Mouse (Mus musculus) embryo, embryonic 11.5 days (tissue): ENCODE results near the gene Psma5.
"Not testable (repeated sequence)": the region's sequence is repeated elsewhere in the genome, so short reads cannot be mapped to it uniquely, and the experiment has no call there.

Experiments used
- DNase-seq: peaks from one replicate; pipeline ENCODE4 v3.0.0-alpha.2; 2012; ENCODE audit warnings: low read depth, low spot score

The Psma5 gene

DNA sequence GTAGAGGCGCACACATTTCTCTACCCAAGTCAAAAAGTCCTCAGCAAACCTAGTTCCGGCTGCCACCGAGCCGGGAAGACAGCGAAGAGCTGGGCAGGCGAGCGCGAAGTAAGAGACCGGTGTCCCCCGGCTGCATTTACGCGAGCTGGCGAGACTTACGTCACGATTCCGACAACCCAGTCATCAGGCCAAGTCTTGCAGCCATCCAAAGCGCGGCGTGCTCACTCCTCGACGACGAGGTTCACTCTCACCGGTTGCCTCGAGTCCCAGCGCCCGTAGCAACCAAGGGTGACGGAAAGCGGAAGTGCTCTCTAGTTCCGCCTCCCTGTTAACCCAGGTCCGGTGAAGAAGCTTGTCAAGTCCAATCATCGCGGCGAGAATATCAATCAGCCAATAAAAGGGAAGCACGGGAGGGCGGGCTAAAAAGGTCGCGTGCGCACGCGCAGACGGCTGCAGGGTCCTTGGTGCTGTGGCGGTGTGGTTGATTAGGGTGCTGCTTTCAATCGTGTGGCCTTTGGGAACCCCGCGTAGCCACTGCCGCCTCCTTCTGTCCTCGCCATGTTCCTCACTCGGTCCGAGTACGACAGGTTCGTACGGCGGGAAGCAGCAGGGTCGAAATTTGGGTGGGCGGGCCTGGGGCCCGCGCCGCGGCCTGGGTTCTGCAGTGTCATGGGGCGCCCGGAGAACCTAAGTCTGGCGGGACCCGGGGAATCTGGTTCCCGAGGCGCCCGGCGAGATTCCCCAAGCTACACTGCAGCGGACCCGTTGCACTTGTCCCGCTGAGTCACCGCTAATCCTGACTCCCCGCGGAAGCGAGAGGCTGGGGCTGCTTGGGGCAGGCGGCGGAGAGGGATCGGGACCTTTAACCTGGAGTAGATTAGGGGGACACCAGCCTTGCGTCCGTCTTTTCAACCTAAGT, at the start of gene Psma5:
Gene Psma5 (plus strand): TSS at position 208 of the 919 bp plus-strand sequence.
- DNase-seq = peak; percentile 97

- DNase-seq = no peak
These were observed 47.7 kb upstream of the Psma5 start for GRCm38 (mm10) chr3:108209001-108209400.

- DNase-seq = no peak
These were observed 47.2 kb upstream of the Psma5 start for GRCm38 (mm10) chr3:108209536-108209935.

DNA sequence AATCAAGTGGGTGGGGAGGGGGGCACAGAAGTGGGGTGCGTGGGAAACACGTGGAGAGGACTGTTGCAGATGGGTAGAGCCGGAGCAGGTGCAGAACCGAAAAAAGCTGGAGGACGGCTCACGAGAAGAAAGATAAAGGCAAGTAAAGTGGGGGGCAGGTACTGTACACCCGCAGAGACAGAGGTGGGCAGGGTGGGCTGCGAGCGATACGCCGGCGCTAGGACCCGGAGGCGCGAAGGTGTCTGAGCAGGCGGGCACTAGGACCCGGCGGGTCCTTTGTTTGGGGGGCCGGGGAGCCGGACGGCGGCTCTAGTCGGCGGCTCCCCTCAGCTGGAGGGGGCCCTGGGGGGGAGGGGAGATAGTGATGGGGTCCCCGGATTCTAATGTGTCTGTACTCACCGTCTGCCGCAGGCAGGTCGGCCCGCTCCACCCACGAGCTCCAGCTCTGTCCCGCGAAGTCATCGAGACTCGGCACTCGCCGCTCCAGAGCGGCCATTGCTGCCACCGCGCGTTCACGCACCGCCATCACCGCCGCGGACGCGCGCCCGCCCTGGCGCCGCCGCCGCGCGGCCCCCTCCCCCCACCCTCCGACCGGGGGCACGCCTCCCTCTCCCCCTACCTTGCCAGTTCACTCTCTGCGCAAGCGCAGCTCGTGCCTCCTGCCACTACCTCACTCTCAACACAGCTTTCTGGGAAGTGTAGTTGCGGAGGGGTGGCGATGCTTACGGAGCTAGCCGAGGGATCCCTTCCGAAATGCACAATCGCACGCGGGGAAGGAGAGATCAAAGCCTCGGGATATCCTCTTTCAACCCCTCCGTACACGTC, 46.6 kb upstream of the Psma5 start:
- DNase-seq = peak; percentile 95

GRCm38 (mm10) chr3:108210771-108211139, 46.0 kb upstream of the Psma5 start, which contains the start of gene Atxn7l2:
Gene Atxn7l2, minus strand, starts transcription at chr3:108210934.
- DNase-seq = peak; percentile 53

- no peak for DNase-seq
These were observed 44.9 kb upstream of the Psma5 start for GRCm38 (mm10) chr3:108211845-108212244.

DNA sequence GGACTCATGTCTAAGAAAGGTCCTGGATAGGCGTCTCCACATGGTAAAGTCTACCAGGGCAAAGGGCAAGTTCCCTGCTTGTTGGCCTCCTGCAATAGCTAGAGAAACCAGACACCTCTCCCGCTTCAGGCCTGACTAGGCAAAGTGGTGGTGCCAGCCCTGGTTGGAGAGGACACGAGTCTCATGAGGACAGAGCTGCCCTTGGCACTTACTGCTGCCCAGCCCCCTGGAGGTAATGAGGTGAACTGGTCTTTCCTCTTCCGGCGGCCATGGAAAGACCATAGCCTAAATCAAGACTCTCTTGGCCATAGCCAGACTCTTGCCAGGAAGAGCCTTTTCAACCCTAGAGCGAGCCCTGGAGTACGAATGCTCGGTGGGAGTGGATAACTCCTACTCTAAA, 44.3 kb upstream of the Psma5 start:
- no peak for DNase-seq

GRCm38 (mm10) chr3:108214734-108215133, 42.0 kb upstream of the Psma5 start:
- no peak for DNase-seq

DNA sequence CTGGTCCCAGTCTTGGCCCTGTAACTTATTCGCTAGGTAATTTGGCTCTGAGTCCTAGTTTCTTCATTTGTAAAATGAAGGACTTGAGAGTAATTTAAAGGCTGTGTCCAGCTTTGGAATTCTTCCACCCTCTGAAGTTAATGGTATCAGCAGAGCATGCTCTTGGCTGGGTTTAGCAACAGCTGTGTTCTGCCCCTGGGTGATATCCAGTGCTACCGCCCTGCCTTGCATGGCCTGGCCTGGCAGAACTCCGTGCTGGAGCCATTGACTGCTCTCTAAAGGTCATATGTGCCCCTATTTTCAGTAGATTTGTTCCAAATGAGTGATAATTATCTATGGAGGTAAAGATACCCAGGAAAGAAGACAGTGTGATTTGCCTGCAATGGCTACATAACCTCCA, 36.1 kb upstream of the Psma5 start:
- DNase-seq = no peak

GRCm38 (mm10) chr3:108225711-108226557, 30.8 kb upstream of the Psma5 start:
- DNase-seq = no peak

DNA sequence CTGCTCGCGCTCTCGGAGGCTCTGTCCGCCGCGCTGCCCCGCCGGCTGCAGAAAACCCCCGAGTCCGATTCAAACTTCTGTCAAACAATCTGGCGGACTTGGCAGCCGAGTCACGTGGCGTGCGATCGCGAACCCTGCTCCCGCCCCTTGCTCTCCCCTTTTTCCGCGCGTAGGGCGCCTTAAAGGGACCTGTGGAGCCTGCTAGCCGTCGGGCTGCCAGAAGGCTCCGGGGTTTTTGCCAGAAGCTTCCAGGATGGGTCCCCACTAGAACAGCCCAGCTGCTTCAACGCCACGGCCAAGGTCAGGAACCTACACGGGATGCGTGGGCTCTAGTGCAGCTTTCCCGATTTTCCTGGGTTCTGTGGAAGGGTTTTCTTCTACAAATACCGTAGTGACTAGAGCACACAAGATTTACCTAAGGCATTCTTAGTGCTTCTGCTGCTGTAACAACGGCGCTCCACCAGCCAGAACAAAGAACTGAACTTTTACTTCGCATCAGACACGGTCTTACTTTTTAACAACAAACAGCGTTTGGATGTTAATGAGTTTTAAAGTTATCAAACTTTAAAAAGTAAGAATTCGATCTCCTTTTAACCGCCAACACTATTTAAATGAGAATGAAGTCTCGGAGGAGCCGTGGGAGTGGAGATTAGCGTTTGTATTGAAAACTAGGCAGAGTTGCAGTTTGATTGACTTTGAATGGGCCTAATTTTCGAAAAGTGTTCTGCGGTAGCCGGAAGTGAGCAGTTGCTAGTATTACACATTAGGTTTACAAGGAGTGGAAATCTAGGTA, 30.0 kb upstream of the Psma5 start, which contains the start of gene Sypl2:
Gene Sypl2 (minus strand): TSS at position 91 of the 793 bp plus-strand sequence.
- no peak for DNase-seq

GRCm38 (mm10) chr3:108227521-108227920, 29.2 kb upstream of the Psma5 start:
- DNase-seq = no peak

- no peak for DNase-seq
These were observed 25.1 kb upstream of the Psma5 start for GRCm38 (mm10) chr3:108231646-108232045.

- not testable (repeated sequence) for DNase-seq
These were observed 19.1 kb upstream of the Psma5 start for GRCm38 (mm10) chr3:108237474-108238102.

DNA sequence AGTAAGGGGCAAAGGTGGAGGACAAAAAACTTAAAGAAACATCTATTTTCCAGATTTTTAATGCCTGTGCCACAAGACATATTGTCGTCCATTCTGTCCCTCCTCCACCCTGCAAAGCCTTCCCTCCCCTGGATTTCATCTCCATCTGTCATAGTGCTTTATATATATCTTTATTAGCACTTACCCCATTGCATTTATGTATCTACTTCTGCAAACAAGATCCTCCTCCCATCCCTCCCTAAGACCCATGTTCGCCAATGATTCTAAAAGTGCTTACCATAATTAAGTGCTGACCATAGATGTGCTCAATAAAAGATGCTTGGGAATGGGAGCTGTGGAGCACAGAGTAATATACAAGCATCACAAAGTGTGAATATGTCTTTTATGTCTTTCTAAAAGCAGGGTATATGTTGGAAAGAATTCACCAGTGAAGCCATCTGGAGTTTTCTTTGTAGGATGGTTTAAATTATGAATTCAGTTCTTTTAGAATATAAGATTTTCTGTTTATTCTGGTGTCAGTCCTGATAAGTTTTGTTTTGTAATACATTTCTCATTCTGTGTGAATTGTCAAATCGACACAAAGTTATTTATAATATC, 15.4 kb upstream of the Psma5 start:
- DNase-seq = no peak

DNA sequence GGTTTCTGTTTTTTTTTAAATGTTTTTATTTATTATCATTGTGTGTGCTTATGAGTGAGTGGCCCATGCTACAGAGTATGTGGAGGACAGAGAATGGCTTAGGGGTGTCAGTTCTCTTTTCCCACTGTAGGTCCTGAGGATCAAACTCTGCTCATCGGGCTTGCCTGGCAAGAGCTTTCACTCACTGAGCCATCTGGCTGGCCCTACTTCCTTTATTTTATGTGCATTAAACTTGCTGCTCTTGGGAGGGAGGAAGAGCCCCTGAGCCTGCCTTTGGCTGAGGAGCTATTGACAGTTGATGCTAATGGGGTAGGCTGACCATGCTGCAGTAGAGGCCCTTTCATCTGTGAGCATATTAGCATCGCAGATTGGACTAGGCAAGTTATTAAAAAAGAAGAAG, 9.9 kb upstream of the Psma5 start:
- no peak for DNase-seq

- no peak for DNase-seq
These were observed 1.2 kb downstream of the Psma5 start for GRCm38 (mm10) chr3:108257831-108258500.

GRCm38 (mm10) chr3:108259319-108259718, 2.6 kb downstream of the Psma5 start:
- DNase-seq = no peak

- not testable (repeated sequence) for DNase-seq
These were observed 22.8 kb downstream of the Psma5 start for GRCm38 (mm10) chr3:108279495-108279894.
